Mouse (Mus musculus) gastrocnemius, postnatal 14 days (tissue): ENCODE measurements around the gene Tdo2. TPM values are rescaled to one million over a fixed set of nuclear protein-coding genes. Genes with fewer than 3 reads are reported as not detected.

Experiments used
- total RNA-seq, 2 experiments: library from RNA; stranded (reverse); gene quantifications; 2 replicates each; pipeline ENCODE4 v1.2.3; 2021

Tdo2 gene
- total RNA-seq, 2 experiments from 2014 or later: not detected

Other genes with a start within 250 kb of the Tdo2 start
- gene Ctso, start 43.6 kb downstream of the Tdo2 start, total RNA-seq: 1 to 10 TPM; 4.1 to 4.7 TPM
- gene Asic5, start 6.1 kb upstream of the Tdo2 start, total RNA-seq: not detected
- gene Gucy1b1, start 98.5 kb upstream of the Tdo2 start, total RNA-seq: 1 to 10 TPM; 7.2 to 7.8 TPM
- 10 to 100 TPM; 18.2 TPM for gene Gucy1a1, start 169.6 kb upstream of the Tdo2 start, total RNA-seq